ENCODE assay signal across 9 mouse cellular contexts in the genomic region with DNA sequence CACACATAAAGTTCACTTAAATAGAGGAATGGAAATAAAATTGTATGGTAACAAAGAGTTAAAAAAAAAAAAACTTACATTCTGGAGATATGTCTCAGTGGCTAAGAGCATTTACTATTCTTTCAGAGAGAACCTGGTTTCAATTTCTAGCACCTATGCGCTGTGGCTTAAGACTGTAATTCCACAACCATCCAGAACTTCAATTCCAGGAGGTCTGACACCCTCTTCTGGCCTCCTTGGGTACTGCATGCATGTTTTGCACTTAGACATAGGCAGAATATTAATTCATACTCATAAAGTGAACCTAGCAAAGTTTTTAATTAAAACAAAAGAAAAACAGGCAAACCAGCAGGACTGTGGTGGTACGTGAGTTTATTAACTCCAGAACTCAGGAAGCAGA. TPM values are rescaled to one million over a fixed set of nuclear protein-coding genes. Genes with fewer than 3 reads are reported as not detected.
DNase-seq lines count a peak whose midpoint lies in the region; ATAC-seq and TF ChIP-seq lines count a peak whose summit lies in the region.
"Had no signal": no experiment of that assay in that cellular context is flagged by ENCODE, and none has a peak within 500 bp of the region (broad histone marks: within the 10 kb centered on the region; RNA-seq: fewer than 3 reads in every experiment).

No protein-coding gene starts in this region.

- no peak overlapping the region for H3K4me2 ChIP-seq in hindbrain, embryonic 11.5 days (replicated peaks; ENCODE audit: low read depth, low read length)
- H3K4me2 ChIP-seq in hindbrain, embryonic 16.5 days (ENCODE audit: low read length), result no peak overlapping the region
- H3K4me2 ChIP-seq in lung, postnatal 0 days (replicated peaks; ENCODE audit: low read depth, low read length), result no peak overlapping the region
- H3K4me2 ChIP-seq: embryonic facial prominence, embryonic 15.5 days had no signal

- H3K9ac ChIP-seq in hindbrain, embryonic 11.5 days (ENCODE audit: low read depth, low read length), result no peak overlapping the region
- no peak overlapping the region for H3K9ac ChIP-seq in hindbrain, embryonic 16.5 days (ENCODE audit: low read depth, low read length)
- H3K9ac ChIP-seq in lung, postnatal 0 days (replicated peaks; ENCODE audit: low read depth), result no peak overlapping the region
- H3K9ac ChIP-seq: embryonic facial prominence, embryonic 15.5 days had no signal

- TF ChIP-seq CTCF in lung, postnatal 0 days (IDR thresholded peaks at IDR 0.05), result peak; percentile 82

- no peaks in the 10 kb centered on the region for H3K36me3 ChIP-seq in hindbrain, embryonic 11.5 days (ENCODE audit: control insufficient read depth, insufficient read depth, low read length)
- H3K36me3 ChIP-seq in hindbrain, embryonic 16.5 days (ENCODE audit: control insufficient read depth, insufficient read depth, low read length), result peaks cover 8% of the 10 kb centered on the region
- H3K36me3 ChIP-seq in lung, postnatal 0 days (ENCODE audit: insufficient read depth, low read length), result peaks cover 18% of the 10 kb centered on the region; the same call in 1 of the 2 replicates
- peaks cover 3% of the 10 kb centered on the region; the same call in 1 of the 2 replicates for H3K36me3 ChIP-seq in splenic B cell, adult 2 months (ENCODE audit: control insufficient read depth, insufficient read depth, low read length, poor library complexity, severe bottlenecking)

- no peaks in the 10 kb centered on the region for H3K9me3 ChIP-seq in hindbrain, embryonic 11.5 days (ENCODE audit: control insufficient read depth, low read length)
- no peaks in the 10 kb centered on the region for H3K9me3 ChIP-seq in hindbrain, embryonic 16.5 days (ENCODE audit: control insufficient read depth, low read length)
- no peaks in the 10 kb centered on the region for H3K9me3 ChIP-seq in lung, postnatal 0 days (ENCODE audit: low read length)
- H3K9me3 ChIP-seq: embryonic facial prominence, embryonic 15.5 days had no signal

- ATAC-seq in hindbrain, embryonic 11.5 days (ENCODE audit: low FRiP score), result no peak
- no peak for ATAC-seq in hindbrain, embryonic 16.5 days
- ATAC-seq in lung, postnatal 0 days, result no peak

- no peaks in the 10 kb centered on the region for H3K27me3 ChIP-seq in hindbrain, embryonic 11.5 days (ENCODE audit: control insufficient read depth, insufficient read depth, low read length)
- no peaks in the 10 kb centered on the region for H3K27me3 ChIP-seq in hindbrain, embryonic 16.5 days (replicated peaks; ENCODE audit: control insufficient read depth, insufficient read depth, low read length)
- H3K27me3 ChIP-seq in lung, postnatal 0 days (replicated peaks; ENCODE audit: insufficient read depth, low read length), result no peaks in the 10 kb centered on the region
- H3K27me3 ChIP-seq in splenic B cell, adult 2 months (ENCODE audit: control insufficient read depth, insufficient read depth, low read length, poor library complexity, severe bottlenecking), result no peaks in the 10 kb centered on the region
- H3K27me3 ChIP-seq: embryonic facial prominence, embryonic 15.5 days had no signal

- 82% methylated on average over 2 of the region's 2 CpGs for WGBS in hindbrain, embryonic 11.5 days
- 89% methylated on average over 2 of the region's 2 CpGs for WGBS in hindbrain, embryonic 16.5 days
- WGBS in lung, postnatal 0 days, result 72% methylated on average over 2 of the region's 2 CpGs

- H3K4me3 ChIP-seq in hindbrain, embryonic 11.5 days (ENCODE audit: low read depth, low read length), result no peak overlapping the region
- no peak overlapping the region for H3K4me3 ChIP-seq in hindbrain, embryonic 16.5 days (ENCODE audit: low read length)
- no peak overlapping the region for H3K4me3 ChIP-seq in lung, postnatal 0 days (ENCODE audit: low read depth, low read length)
- H3K4me3 ChIP-seq: embryonic facial prominence, embryonic 15.5 days had no signal

- H3K27ac ChIP-seq in hindbrain, embryonic 11.5 days (ENCODE audit: low read depth, low read length), result no peak overlapping the region
- no peak overlapping the region for H3K27ac ChIP-seq in hindbrain, embryonic 16.5 days (ENCODE audit: low read depth, low read length)
- H3K27ac ChIP-seq in lung, postnatal 0 days (ENCODE audit: low read length), result no peak overlapping the region
- H3K27ac ChIP-seq: embryonic facial prominence, embryonic 15.5 days had no signal

- no peaks in the 10 kb centered on the region for H3K4me1 ChIP-seq in hindbrain, embryonic 11.5 days (replicated peaks; ENCODE audit: control insufficient read depth, insufficient read depth, low read length)
- H3K4me1 ChIP-seq in hindbrain, embryonic 16.5 days (ENCODE audit: control insufficient read depth, insufficient read depth, low read depth, low read length), result no peaks in the 10 kb centered on the region
- H3K4me1 ChIP-seq in lung, postnatal 0 days (ENCODE audit: insufficient read depth, low read depth, low read length), result no peaks in the 10 kb centered on the region
- H3K4me1 ChIP-seq: embryonic facial prominence, embryonic 15.5 days had no signal

- peak; percentile 71 for DNase-seq in hindbrain, embryonic 11.5 days (ENCODE audit: low spot score)
- peak; percentile 61 for DNase-seq in CD4-positive helper T cell, adult 2 months (ENCODE audit: low read depth, low spot score)
- peak; percentile 34 for DNase-seq in adipocyte (ENCODE audit: low spot score)
- peak; percentile 8 for DNase-seq in embryo, embryonic 11.5 days (ENCODE audit: low read depth, low spot score)
- peak; percentile 67 for DNase-seq in kidney, adult 9 months
- DNase-seq in lung, postnatal 0 days (ENCODE audit: low spot score), result peak; percentile 66
- DNase-seq in splenic B cell, adult 2 months (ENCODE audit: low read depth, low spot score), result peak; percentile 66

- no peak for TF ChIP-seq EP300 in lung, postnatal 0 days (IDR thresholded peaks at IDR 0.05)

RNA-seq across cellular contexts. Expression of a gene that starts 34.0 kb away (rescaled TPM):
- 643 and 708 TPM in 2 replicates for polyA plus RNA-seq in hindbrain, embryonic 11.5 days (2014; fragmentation: Nextera tagmentation; extraction: Ambion mirVana)
- 300 and 377 TPM in 2 replicates for polyA plus RNA-seq in hindbrain, embryonic 16.5 days (2015; fragmentation: Nextera tagmentation; extraction: Ambion mirVana)
- polyA plus RNA-seq in lung, postnatal 0 days (2015; fragmentation: Nextera tagmentation; extraction: Ambion mirVana), result 491 and 498 TPM in 2 replicates

RNA-seq across cellular contexts. Expression of a gene that starts 51.0 kb away (rescaled TPM):
- polyA plus RNA-seq in hindbrain, embryonic 11.5 days (2014; fragmentation: Nextera tagmentation; extraction: Ambion mirVana), result 11.0 and 12.9 TPM in 2 replicates
- polyA plus RNA-seq in hindbrain, embryonic 16.5 days (2015; fragmentation: Nextera tagmentation; extraction: Ambion mirVana), result 15.2 and 18.2 TPM in 2 replicates
- polyA plus RNA-seq in lung, postnatal 0 days (2015; fragmentation: Nextera tagmentation; extraction: Ambion mirVana), result 53.8 and 92.9 TPM in 2 replicates

Comparison
In these comparisons a context has a peak if more than half of its experiments do, and no peak if none do; other contexts are left out.
1. DNase-seq: peak in every context shown above with its lines; median percentile 71 in hindbrain, embryonic 11.5 days; 67 in kidney, adult 9 months; 66 in lung, postnatal 0 days; 66 in splenic B cell, adult 2 months; 61 in CD4-positive helper T cell, adult 2 months; 34 in adipocyte; 8 in embryo, embryonic 11.5 days.